Mouse (Mus musculus) limb, embryonic 11.5 days (tissue): ENCODE measurements around the gene Kcnrg. TPM values are rescaled to one million over a fixed set of nuclear protein-coding genes. Genes with fewer than 3 reads are reported as not detected.
"Not testable (repeated sequence)": the region's sequence is repeated elsewhere in the genome, so short reads cannot be mapped to it uniquely, and the experiment has no call there.

Experiments
- ATAC-seq: fragments of 200-750 bp; cut with Nextera tagmentation; 2 replicates; pipeline ENCODE4 v1.8.0; 2017; ENCODE audit warnings: low read depth; ENCODE audit not compliant: insufficient number of reproducible peaks, low FRiP score, low TSS enrichment
- DNase-seq: peaks from one replicate; pipeline ENCODE4 v3.0.0-alpha.2; 2015; ENCODE audit warnings: low spot score
- H3K27ac ChIP-seq: fragments of 300-500 bp; sonication (generic); replicated peaks from 2 replicates; pipeline ENCODE4 v1.5.1; 2014; ENCODE audit warnings: low read depth, mild to moderate bottlenecking, low read length
- H3K27me3 ChIP-seq: fragments of 300-500 bp; sonication (generic); 2 replicates; pipeline ENCODE4 v1.6.1; 2014; ENCODE audit warnings: mild to moderate bottlenecking, low read length, mixed read lengths; ENCODE audit not compliant: control insufficient read depth, insufficient read depth
- H3K36me3 ChIP-seq: fragments of 300-500 bp; sonication (generic); 2 replicates; pipeline ENCODE4 v1.6.1; 2014; ENCODE audit warnings: mild to moderate bottlenecking, low read length, moderate library complexity, mixed read lengths; ENCODE audit not compliant: control insufficient read depth, insufficient read depth
- H3K4me1 ChIP-seq: fragments of 300-500 bp; sonication (generic); 2 replicates; pipeline ENCODE4 v1.6.1; 2014; ENCODE audit warnings: low read length, mixed read lengths; ENCODE audit not compliant: control insufficient read depth, insufficient read depth
- H3K4me2 ChIP-seq: fragments of 300-500 bp; sonication (generic); 2 replicates; pipeline ENCODE4 v1.6.1; 2014; ENCODE audit warnings: low read depth, mild to moderate bottlenecking, moderate library complexity; ENCODE audit not compliant: severe bottlenecking
- H3K4me3 ChIP-seq: fragments of 300-500 bp; sonication (generic); 2 replicates; pipeline ENCODE4 v1.5.1; 2014; ENCODE audit warnings: low read depth, low read length
- H3K9ac ChIP-seq: fragments of 300-500 bp; sonication (generic); 2 replicates; pipeline ENCODE4 v1.6.1; 2014; ENCODE audit warnings: mild to moderate bottlenecking, low read length
- H3K9me3 ChIP-seq: fragments of 300-500 bp; sonication (generic); 2 replicates; pipeline ENCODE4 v1.6.1; 2016; ENCODE audit warnings: low read length; ENCODE audit not compliant: control insufficient read depth
- WGBS: fragments of 180-500 bp; shearing (Covaris S2); extraction: QIAGEN DNeasy Blood & Tissue Kit; methylation state at CpG from one replicate; pipeline ENCODE4 v1.1.7; 2014; 5-methylcytosine and 5-hydroxymethylcytosine counted together
- polyA plus RNA-seq: library from polyadenylated mRNA; unstranded; fragments of >200 nt; fragmentation: Nextera tagmentation; extraction: Ambion mirVana; gene quantifications from 2 replicates; pipeline ENCODE4 v1.2.1, GENCODE M21; 2014

Gene Kcnrg
- polyA plus RNA-seq, 1 experiment from 2014 or later: 0.79 TPM

- no peak overlapping the region for H3K4me2 ChIP-seq
- no peaks in the 10 kb centered on the region for H3K27me3 ChIP-seq
- no peaks in the 10 kb centered on the region for H3K9me3 ChIP-seq
- no peak overlapping the region for H3K9ac ChIP-seq
- DNase-seq (no peak), ATAC-seq (no peak)
- H3K4me3 ChIP-seq: no peak overlapping the region
- no peaks in the 10 kb centered on the region for H3K4me1 ChIP-seq
- no peaks in the 10 kb centered on the region for H3K36me3 ChIP-seq
- 78% methylated on average over 4 of the region's 4 CpGs for WGBS
- H3K27ac ChIP-seq: no peak overlapping the region
Measured at GRCm38 (mm10) chr14:61589288-61590065, 17.8 kb upstream of the Kcnrg start.

GRCm38 (mm10) chr14:61596719-61597426 is 10.4 kb upstream of the Kcnrg start:
- Histone ChIP-seq H3K9me3 (no peaks in the 10 kb centered on the region), H3K4me3 (no peak overlapping the region), H3K27me3 (no peaks in the 10 kb centered on the region), H3K27ac (no peak overlapping the region), H3K4me1 (no peaks in the 10 kb centered on the region), H3K36me3 (no peaks in the 10 kb centered on the region), H3K4me2 (no peak overlapping the region), H3K9ac (no peak overlapping the region)
- DNase-seq (no peak), ATAC-seq (no peak)
- 92% methylated on average over 9 of the region's 9 CpGs for WGBS

DNA sequence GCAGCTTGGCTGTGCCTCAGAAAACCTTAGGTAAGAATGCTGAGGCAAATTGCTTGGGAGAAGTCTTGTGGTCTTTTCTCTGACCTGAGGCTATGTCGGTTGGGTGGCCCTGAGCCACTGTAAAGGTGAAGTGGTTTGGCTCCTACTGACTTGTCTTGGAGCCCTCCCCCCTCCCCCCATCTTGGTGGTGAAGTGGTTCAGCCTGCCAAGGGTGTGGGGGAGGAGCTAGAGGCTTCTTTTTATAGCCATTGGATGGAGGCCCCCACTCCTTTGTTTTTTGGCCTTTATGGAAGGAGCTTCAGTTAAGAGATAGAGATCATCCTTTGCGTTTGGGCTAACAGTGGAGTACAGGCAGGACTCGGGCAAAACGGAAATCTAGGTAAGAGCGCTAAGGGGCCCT is 9.3 kb upstream of the Kcnrg start, which contains the start of gene Trim13:
Gene Trim13 (plus strand): TSS at position 280 of the 400 bp plus-strand sequence.
- Histone ChIP-seq H3K36me3 (no peaks in the 10 kb centered on the region), H3K4me1 (no peaks in the 10 kb centered on the region), H3K4me2 (peak within 1 kb of the TSS; percentile 51; the same call in 1 of the 2 replicates), H3K27me3 (no peaks in the 10 kb centered on the region), H3K9me3 (no peaks in the 10 kb centered on the region), H3K27ac (no peak within 1 kb of the TSS), H3K9ac (no peak within 1 kb of the TSS), H3K4me3 (peak within 1 kb of the TSS; percentile 68)
- WGBS: 45% methylated on average over 5 of the region's 5 CpGs
- ATAC-seq: no peak
- DNase-seq: no peak

DNA sequence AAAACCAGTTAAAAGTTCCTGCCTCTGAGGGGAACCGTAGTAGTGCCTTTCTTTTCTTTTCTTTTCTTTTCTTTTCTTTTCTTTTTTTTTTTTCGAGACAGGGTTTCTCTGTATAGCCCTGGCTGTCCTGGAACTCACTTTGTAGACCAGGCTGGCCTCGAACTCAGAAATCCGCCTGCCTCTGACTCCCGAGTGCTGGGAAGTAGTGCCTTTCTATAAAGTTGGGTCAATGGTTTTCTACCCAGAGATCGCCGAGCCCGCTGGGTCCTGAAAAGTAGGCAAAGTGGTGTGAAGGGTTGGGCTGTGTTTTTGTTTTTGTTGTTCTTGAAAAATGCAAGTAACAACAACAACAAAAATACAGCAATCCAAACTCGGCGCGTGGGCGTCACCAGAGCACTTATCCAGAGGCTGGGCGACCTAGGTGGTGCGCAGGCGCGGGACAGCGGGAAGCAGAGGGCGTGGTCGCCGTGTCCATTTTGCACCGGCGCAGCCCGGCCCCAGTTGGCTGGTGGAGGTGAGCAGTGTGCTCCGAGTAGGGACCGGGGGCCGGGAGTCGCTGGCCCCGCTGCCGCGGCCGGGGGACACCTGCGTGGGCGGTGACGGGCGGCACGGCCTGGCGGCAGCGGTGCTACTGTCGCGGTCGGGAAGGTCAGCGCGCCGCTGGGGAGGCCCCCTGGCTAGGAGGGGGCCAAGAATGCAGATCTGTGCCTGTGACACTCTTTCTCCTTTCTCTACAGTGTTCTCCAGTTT is 8.0 kb upstream of the Kcnrg start:
- H3K27me3 ChIP-seq: no peaks in the 10 kb centered on the region
- H3K9me3 ChIP-seq: no peaks in the 10 kb centered on the region
- peak overlapping the region; percentile 51 for H3K4me2 ChIP-seq
- 6% methylated on average over 44 of the region's 44 CpGs for WGBS
- ATAC-seq (peak; percentile 88; the same call in 1 of the 2 replicates), DNase-seq (peak; percentile 95)
- H3K36me3 ChIP-seq: no peaks in the 10 kb centered on the region
- H3K9ac ChIP-seq: peak overlapping the region; percentile 85
- 0 out of 2 replicates have a peak overlapping the region, but pooled peaks have one; percentile 55 for H3K27ac ChIP-seq
- H3K4me1 ChIP-seq: no peaks in the 10 kb centered on the region
- H3K4me3 ChIP-seq: peak overlapping the region; percentile 68

GRCm38 (mm10) chr14:61601348-61601747 is 5.9 kb upstream of the Kcnrg start:
- Histone ChIP-seq H3K4me1 (no peaks in the 10 kb centered on the region), H3K4me3 (no peak overlapping the region), H3K4me2 (no peak overlapping the region), H3K36me3 (peaks cover 2% of the 10 kb centered on the region; the same call in 1 of the 2 replicates), H3K27me3 (no peaks in the 10 kb centered on the region), H3K9ac (no peak overlapping the region), H3K27ac (no peak overlapping the region), H3K9me3 (no peaks in the 10 kb centered on the region)
- ATAC-seq: no peak
- 90% methylated on average over 9 of the region's 9 CpGs for WGBS
- DNase-seq: no peak

- 86% methylated on average over 8 of the region's 8 CpGs for WGBS
- DNase-seq: no peak
- Histone ChIP-seq H3K4me3 (no peak overlapping the region), H3K9me3 (no peaks in the 10 kb centered on the region), H3K9ac (no peak overlapping the region), H3K27ac (no peak overlapping the region), H3K36me3 (peaks cover 2% of the 10 kb centered on the region; the same call in 1 of the 2 replicates), H3K27me3 (no peaks in the 10 kb centered on the region), H3K4me2 (no peak overlapping the region), H3K4me1 (no peaks in the 10 kb centered on the region)
- ATAC-seq: no peak
Measured at GRCm38 (mm10) chr14:61603069-61603755, 4.0 kb upstream of the Kcnrg start.

- ATAC-seq: no peak
- Histone ChIP-seq H3K27me3 (no peaks in the 10 kb centered on the region), H3K36me3 (peaks cover 2% of the 10 kb centered on the region; the same call in 1 of the 2 replicates), H3K27ac (no peak overlapping the region), H3K9me3 (no peaks in the 10 kb centered on the region), H3K4me2 (no peak overlapping the region), H3K4me3 (no peak overlapping the region), H3K4me1 (no peaks in the 10 kb centered on the region), H3K9ac (no peak overlapping the region)
- WGBS: 91% methylated on average over 3 of the region's 3 CpGs
- no peak for DNase-seq
Measured at GRCm38 (mm10) chr14:61604081-61604480, 3.2 kb upstream of the Kcnrg start.

GRCm38 (mm10) chr14:61606088-61606487 is 1.2 kb upstream of the Kcnrg start:
- ATAC-seq, H3K4me2 ChIP-seq, H3K27ac ChIP-seq, H3K27me3 ChIP-seq, H3K4me1 ChIP-seq, DNase-seq, H3K36me3 ChIP-seq, H3K4me3 ChIP-seq, H3K9me3 ChIP-seq, H3K9ac ChIP-seq: not testable (repeated sequence)
- WGBS: 85% methylated on average over 2 of the region's 2 CpGs
